Mouse (Mus musculus) spleen, adult 2 months (tissue): Measurements from ENCODE around the gene Plb1. TPM values are rescaled to one million over a fixed set of nuclear protein-coding genes. Genes with fewer than 3 reads are reported as not detected.

Source experiments
- DNase-seq, 2 experiments: peaks; one replicate each; pipeline versions ENCODE4 v3.0.0 to v3.0.0-alpha.2; 2012 to 2021; ENCODE audit warnings: low spot score in 2 of 2, low read depth in 1 of 2
- H3K27ac ChIP-seq: fragments of 200-500 bp; 2 replicates; pipeline ENCODE4 v1.5.1; 2012; ENCODE audit warnings: low read length, inconsistent platforms; ENCODE audit not compliant: insufficient read depth
- H3K27me3 ChIP-seq: fragments of 200-500 bp; 2 replicates; pipeline ENCODE4 v1.6.1; 2012; ENCODE audit warnings: mild to moderate bottlenecking, moderate library complexity, low read length, inconsistent platforms; ENCODE audit not compliant: control insufficient read depth, insufficient read depth
- H3K36me3 ChIP-seq: fragments of 200-500 bp; 2 replicates; pipeline ENCODE4 v1.6.1; 2012; ENCODE audit warnings: mild to moderate bottlenecking, low read length, inconsistent platforms; ENCODE audit not compliant: control insufficient read depth, insufficient read depth
- H3K4me1 ChIP-seq: fragments of 200-500 bp; 2 replicates; pipeline ENCODE4 v1.6.1; 2011; ENCODE audit warnings: inconsistent platforms; ENCODE audit not compliant: control insufficient read depth, insufficient read depth, insufficient read length
- H3K4me3 ChIP-seq: fragments of 200-500 bp; 2 replicates; pipeline ENCODE4 v1.5.1; 2011; ENCODE audit warnings: mild to moderate bottlenecking, inconsistent platforms; ENCODE audit not compliant: insufficient read depth, insufficient read length; ENCODE audit errors: extremely low read depth
- CTCF ChIP-seq: fragments of 200-500 bp; IDR thresholded peaks from 2 replicates; pipeline ENCODE4 v1.5.1; 2011; ENCODE audit warnings: mild to moderate bottlenecking, inconsistent platforms; ENCODE audit not compliant: insufficient read depth, insufficient read length, insufficient replicate concordance; ENCODE audit errors: extremely low read depth
- POLR2A ChIP-seq: fragments of 200-500 bp; IDR thresholded peaks from 2 replicates; pipeline ENCODE4 v1.6.1; 2011; ENCODE audit warnings: low read depth, low read length, inconsistent platforms
- WGBS: fragments of 180-500 bp; shearing (Covaris S2); methylation state at CpG from one replicate; pipeline ENCODE4 v1.1.7; 2018; 5-methylcytosine and 5-hydroxymethylcytosine counted together
- polyA plus RNA-seq: library from polyadenylated mRNA; depleted of rRNA; stranded (reverse); fragments of >200 nt; gene quantifications from 2 replicates; pipeline ENCODE4 v1.2.3, GENCODE M21; 2012

Plb1 gene
- polyA plus RNA-seq, 1 experiment: 0.29 TPM

GRCm38 (mm10) chr5:32338766-32339165 is 106.3 kb downstream of the Plb1 start:
- no peaks in the 10 kb centered on the region for H3K27me3 ChIP-seq
- H3K27ac ChIP-seq: no peak overlapping the region
- no peaks in the 10 kb centered on the region for H3K36me3 ChIP-seq
- no peak overlapping the region for H3K4me3 ChIP-seq
- H3K4me1 ChIP-seq: no peaks in the 10 kb centered on the region
- 81% methylated on average over 3 of the region's 3 CpGs for WGBS
- TF ChIP-seq POLR2A: no peak
- TF ChIP-seq CTCF: no peak
- no peak for DNase-seq

- DNase-seq: no peak
- H3K4me3 ChIP-seq: no peak overlapping the region
- H3K27me3 ChIP-seq: no peaks in the 10 kb centered on the region
- H3K36me3 ChIP-seq: no peaks in the 10 kb centered on the region
- no peak for TF ChIP-seq POLR2A
- TF ChIP-seq CTCF: no peak
- no peaks in the 10 kb centered on the region for H3K4me1 ChIP-seq
- 77% methylated on average over 1 of the region's 1 CpGs for WGBS
- H3K27ac ChIP-seq: no peak overlapping the region
These were observed 107.7 kb downstream of the Plb1 start for GRCm38 (mm10) chr5:32340246-32340645.

DNA sequence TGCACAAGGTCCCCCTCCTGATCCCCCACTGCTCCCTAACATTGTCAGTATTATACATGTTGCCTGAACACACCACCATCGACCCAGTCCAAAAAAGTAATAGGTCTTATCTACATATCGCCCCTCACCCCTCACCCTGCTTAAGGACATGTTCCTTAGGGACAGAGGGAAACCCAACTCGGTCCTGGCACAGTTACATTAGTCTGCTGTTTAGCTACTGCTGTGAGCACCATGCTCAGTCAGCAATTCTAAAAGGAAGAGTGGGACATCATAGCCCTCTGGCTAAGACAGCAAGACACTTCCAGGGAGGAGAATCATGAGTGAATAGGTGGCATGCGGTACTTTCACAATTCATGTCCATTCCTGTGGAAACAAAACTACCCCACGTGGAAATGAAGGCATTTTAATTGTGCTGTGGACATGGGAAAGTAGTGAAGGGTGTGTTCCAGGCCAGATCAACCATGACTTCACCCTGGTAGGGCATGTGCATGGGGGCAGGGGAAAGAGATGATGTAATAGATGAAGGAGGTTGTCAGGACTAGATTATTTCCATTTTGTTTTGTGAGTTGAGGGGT is 110.3 kb downstream of the Plb1 start:
- Histone ChIP-seq H3K4me1 (no peaks in the 10 kb centered on the region), H3K27ac (no peak overlapping the region), H3K4me3 (no peak overlapping the region), H3K36me3 (no peaks in the 10 kb centered on the region), H3K27me3 (no peaks in the 10 kb centered on the region)
- no peak for DNase-seq
- WGBS: 73% methylated on average over 5 of the region's 5 CpGs
- TF ChIP-seq POLR2A (no peak), CTCF (no peak)

DNA sequence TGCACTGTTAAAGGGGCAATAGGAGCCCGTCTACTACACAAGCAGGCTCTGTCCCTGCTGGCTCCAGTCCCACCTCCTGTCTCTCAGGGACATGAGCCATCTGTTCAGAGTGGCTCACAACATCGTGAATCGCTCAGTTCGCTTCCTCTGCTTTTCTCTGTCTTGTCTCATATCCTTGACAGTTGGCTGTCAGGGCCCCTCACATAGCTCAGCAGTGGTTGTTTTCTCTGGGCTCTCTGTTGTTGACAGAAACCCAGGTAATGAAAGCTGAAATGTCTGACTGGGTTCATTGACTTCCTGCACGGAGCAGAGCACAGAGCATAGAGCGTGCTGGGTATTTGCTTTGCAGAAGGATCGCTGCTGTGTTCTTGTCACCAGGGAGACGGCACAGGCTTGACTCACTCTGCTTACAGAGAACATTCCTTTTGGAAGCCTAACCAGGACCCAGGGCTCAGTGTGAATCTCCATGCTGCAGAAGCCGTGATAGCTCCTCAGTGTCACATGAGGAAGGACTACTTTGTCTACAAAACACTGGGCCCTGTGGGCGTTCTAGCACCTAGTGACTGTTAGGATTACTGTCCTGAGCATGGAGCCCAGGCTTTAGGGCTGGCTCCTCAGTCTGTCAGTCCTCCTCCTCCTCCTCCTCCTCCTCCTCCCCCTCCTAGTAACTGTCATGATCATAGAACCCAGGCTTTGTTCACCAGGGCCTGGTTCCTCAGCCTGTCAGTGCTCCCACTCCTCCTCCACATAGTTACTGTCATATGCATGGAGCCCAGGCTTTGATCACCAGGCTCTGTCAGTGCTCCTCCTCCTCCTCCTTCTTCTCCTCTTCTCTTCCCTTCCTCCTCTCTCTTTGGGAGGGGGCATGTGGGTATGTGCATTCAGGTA is 113.8 kb downstream of the Plb1 start:
- DNase-seq: no peak
- no peaks in the 10 kb centered on the region for H3K36me3 ChIP-seq
- H3K27ac ChIP-seq: no peak overlapping the region; the same call in 1 of the 2 replicates
- H3K4me1 ChIP-seq: no peaks in the 10 kb centered on the region
- WGBS: 56% methylated on average over 10 of the region's 10 CpGs
- H3K4me3 ChIP-seq: no peak overlapping the region
- no peaks in the 10 kb centered on the region for H3K27me3 ChIP-seq
- TF ChIP-seq CTCF: no peak
- no peak for TF ChIP-seq POLR2A

- no peaks in the 10 kb centered on the region for H3K27me3 ChIP-seq
- no peaks in the 10 kb centered on the region for H3K4me1 ChIP-seq
- no peaks in the 10 kb centered on the region for H3K36me3 ChIP-seq
- TF ChIP-seq POLR2A: no peak
- no peak for TF ChIP-seq CTCF
- no peak for DNase-seq
- WGBS: 67% methylated on average over 3 of the region's 3 CpGs
- H3K4me3 ChIP-seq: no peak overlapping the region
- no peak overlapping the region for H3K27ac ChIP-seq
These were observed 117.2 kb downstream of the Plb1 start for GRCm38 (mm10) chr5:32349718-32350117.

DNA sequence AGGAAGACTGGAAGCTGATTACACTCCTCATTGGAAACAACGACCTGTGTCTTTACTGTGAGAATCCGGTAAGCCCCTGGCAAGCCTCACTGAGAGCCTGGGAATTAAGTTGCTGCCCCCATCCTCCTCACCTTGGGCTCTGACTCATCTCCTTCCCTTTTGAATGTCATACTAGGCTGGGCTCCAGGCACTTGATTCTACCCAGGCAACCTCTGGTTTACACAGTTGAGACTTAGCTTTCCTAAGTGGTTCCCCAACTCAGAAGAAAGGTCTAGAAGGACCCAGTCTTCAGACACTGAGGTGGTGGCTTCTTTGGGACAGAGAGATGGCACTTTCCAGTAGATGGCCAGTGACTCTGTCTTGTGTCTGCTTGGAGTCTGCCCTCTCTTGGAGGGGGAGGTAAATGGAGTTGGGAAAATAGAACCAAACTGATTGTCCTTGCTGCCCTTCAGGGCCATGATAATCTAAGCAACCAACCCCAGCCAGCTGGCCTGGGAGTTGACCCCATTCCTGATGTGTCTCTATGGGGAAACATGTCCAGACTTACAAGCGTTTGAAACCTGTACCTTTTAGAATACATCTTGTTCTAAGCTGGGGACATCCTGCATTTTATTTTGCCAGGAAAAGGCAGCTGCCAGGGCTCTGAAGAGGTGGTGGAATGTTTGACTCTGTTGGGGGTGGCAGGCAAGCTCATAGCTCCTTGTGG is 118.2 kb downstream of the Plb1 start:
- TF ChIP-seq POLR2A (no peak), CTCF (no peak)
- 78% methylated on average over 3 of the region's 3 CpGs for WGBS
- Histone ChIP-seq H3K27ac (no peak overlapping the region), H3K36me3 (no peaks in the 10 kb centered on the region), H3K27me3 (no peaks in the 10 kb centered on the region), H3K4me3 (no peak overlapping the region), H3K4me1 (no peaks in the 10 kb centered on the region)
- no peak for DNase-seq
